Mouse (Mus musculus): ENCODE results near the gene Hoxa13. TPM values are rescaled to one million over a fixed set of nuclear protein-coding genes. Genes with fewer than 3 reads are reported as not detected.
A peak's percentile ranks its signal among the peaks of the same experiment; 100 is the strongest.

Gene Hoxa13
- polyA plus RNA-seq, 1 experiment from 2014 or later = 0.26 TPM

DNA sequence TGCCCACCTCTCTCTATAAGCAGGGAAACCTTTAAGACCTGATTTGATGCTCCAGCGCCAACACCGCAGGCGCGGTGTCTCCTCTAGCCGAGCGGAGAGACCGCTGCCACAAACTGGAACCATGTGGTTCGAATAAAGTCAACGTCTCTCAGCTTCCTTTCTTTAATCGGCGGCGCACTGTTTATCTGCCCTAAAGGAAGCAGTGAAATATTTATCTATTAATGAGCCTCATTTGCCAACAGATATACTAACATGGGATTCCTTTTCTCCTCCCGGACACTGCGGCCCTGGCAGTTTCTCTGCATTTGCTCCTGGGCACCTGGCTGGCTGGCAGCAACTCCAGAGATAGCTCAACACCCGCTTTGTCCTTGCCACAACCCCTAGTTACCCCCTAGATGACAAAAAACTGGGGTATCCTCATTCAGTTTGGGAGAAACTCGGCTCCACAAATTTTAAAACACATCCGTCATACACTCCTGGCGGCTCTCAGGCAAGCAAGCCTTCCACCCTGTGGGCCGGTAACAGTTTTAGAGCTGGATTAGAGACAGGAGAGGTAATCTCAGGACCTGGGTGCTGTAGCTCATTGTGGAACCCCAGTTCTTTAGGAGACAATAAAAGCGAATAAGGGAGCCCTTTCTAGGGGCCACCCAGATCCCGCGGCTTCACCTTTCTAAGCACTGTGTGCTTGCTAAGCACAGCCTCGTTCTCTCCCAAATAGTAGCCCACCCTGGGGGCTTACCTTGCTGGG, 42.6 kb downstream of the Hoxa13 start:
- Histone ChIP-seq H3K4me3 (replicated peaks) (peak overlapping the region; percentile 81), H3K9ac (replicated peaks) (peak overlapping the region; percentile 92), H3K36me3 (no peaks in the 10 kb centered on the region), H3K9me3 (replicated peaks) (no peaks in the 10 kb centered on the region), H3K27me3 (replicated peaks) (no peaks in the 10 kb centered on the region), H3K4me2 (peak overlapping the region; percentile 85), H3K27ac (replicated peaks) (peak overlapping the region; percentile 100), H3K4me1 (peaks cover 67% of the 10 kb centered on the region)
- WGBS = 4% methylated on average over 23 of the region's 23 CpGs
- ATAC-seq (ENCODE audit: low FRiP score) = no peak

DNA sequence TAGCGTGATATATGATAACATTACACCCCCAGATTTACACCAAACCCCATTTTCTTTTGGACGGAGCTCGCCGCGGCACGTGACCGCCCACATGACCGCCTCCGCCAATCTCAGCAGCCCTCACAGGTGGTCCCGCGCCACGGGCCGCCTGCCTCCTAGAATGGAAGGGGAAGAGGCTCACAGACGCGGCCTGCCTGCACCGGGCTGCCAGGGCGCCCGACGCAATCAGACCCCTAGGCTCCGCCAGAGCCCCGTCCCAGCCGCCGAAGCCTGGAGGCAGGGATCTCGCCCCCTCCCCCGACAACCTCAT, 43.3 kb downstream of the Hoxa13 start:
- H3K9ac ChIP-seq (replicated peaks) = peak overlapping the region; percentile 92
- no peaks in the 10 kb centered on the region for H3K27me3 ChIP-seq (replicated peaks)
- H3K36me3 ChIP-seq = no peaks in the 10 kb centered on the region
- peak overlapping the region; percentile 81 for H3K4me3 ChIP-seq (replicated peaks)
- peaks cover 66% of the 10 kb centered on the region for H3K4me1 ChIP-seq
- H3K4me2 ChIP-seq = peak overlapping the region; percentile 85
- peak; percentile 85 for ATAC-seq (ENCODE audit: low FRiP score)
- H3K27ac ChIP-seq (replicated peaks) = peak overlapping the region; percentile 100
- under 1% methylated on average over 25 of the region's 25 CpGs for WGBS
- H3K9me3 ChIP-seq (replicated peaks) = no peaks in the 10 kb centered on the region

DNA sequence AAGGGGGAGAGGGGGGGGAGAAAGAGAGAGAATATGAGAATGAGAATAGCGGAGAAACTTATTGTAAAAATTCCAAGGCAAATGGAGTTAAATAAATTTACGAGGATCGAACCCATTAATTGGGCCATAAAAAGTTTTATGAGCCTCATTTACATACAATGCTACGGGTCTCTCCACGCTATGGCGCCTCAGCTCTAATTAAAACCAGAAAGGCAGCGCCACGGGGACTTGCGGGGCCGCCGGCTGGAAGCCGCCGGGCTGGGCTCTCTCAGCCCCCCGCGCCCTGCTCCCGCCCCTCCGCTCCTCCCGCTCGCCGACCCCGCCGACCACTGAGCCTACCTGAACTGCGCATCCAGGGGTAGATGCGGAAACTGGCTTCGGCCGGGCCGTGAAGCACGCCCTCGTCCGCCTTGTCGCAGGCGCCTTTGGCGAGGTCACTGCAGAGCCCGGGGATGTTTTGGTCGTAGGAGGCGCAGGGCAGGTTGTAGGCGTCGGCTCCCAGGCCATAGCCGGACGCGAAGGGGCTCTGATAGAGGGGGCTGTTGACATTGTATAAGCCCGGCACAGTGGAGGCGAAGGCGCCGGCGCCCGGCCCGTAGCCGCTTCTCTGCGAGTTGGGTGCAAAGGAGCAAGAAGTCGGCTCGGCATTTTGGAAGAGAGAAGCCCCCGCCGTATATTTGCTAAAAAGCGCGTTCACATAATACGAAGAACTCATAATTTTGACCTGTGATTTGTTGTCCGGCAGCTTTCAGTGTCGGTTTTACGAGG, 43.8 kb downstream of the Hoxa13 start:
- peak overlapping the region; percentile 81 for H3K4me3 ChIP-seq (replicated peaks)
- no peaks in the 10 kb centered on the region for H3K36me3 ChIP-seq
- ATAC-seq (ENCODE audit: low FRiP score) = peak; percentile 27; the same call in 1 of the 2 replicates
- H3K9me3 ChIP-seq (replicated peaks) = no peaks in the 10 kb centered on the region
- H3K4me2 ChIP-seq = peak overlapping the region; percentile 85
- H3K27me3 ChIP-seq (replicated peaks) = no peaks in the 10 kb centered on the region
- H3K4me1 ChIP-seq = peaks cover 61% of the 10 kb centered on the region
- WGBS = under 1% methylated on average over 60 of the region's 60 CpGs
- H3K9ac ChIP-seq (replicated peaks) = peak overlapping the region; percentile 92
- H3K27ac ChIP-seq (replicated peaks) = peak overlapping the region; percentile 100

DNA sequence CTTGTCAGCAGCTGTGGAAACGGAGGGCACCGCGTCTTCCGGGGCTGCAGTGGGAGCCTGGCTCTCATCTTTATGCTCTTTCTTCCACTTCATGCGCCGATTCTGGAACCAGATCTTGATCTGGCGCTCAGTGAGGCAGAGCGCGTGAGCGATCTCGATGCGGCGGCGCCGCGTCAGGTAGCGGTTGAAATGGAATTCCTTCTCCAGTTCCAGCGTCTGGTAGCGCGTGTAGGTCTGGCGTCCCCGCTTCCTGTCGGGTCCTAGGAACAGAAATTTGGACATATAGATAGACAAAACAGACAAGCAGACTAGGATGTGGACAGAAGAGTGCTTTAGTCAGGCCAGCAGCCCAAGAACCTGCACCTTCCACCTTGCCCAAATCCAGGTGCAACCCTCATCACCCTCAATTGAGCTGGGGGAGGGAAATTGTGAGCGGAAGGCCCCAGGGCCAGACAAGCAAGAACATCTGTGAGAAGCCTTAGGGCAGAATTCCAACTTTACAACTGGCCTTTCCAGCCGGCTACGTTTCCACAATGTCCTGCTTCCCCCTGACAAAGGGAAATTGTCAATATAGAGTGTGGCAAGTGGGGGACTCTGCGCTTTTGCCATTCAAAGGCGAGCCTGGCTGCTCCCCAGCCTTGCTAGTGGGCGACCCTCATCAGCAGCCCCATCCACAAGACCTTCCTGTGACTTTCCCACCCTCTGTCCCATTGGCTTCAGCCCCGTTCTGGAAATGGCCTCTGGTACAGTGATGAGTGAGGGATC, 44.7 kb downstream of the Hoxa13 start:
- no peak for ATAC-seq (ENCODE audit: low FRiP score)
- 2% methylated on average over 30 of the region's 30 CpGs for WGBS
- peak overlapping the region; percentile 85 for H3K4me2 ChIP-seq
- no peaks in the 10 kb centered on the region for H3K27me3 ChIP-seq (replicated peaks)
- peaks cover 59% of the 10 kb centered on the region for H3K4me1 ChIP-seq
- H3K36me3 ChIP-seq = no peaks in the 10 kb centered on the region
- H3K9ac ChIP-seq (replicated peaks) = peak overlapping the region; percentile 92
- peak overlapping the region; percentile 100 for H3K27ac ChIP-seq (replicated peaks)
- no peaks in the 10 kb centered on the region for H3K9me3 ChIP-seq (replicated peaks)
- H3K4me3 ChIP-seq (replicated peaks) = peak overlapping the region; percentile 81

DNA sequence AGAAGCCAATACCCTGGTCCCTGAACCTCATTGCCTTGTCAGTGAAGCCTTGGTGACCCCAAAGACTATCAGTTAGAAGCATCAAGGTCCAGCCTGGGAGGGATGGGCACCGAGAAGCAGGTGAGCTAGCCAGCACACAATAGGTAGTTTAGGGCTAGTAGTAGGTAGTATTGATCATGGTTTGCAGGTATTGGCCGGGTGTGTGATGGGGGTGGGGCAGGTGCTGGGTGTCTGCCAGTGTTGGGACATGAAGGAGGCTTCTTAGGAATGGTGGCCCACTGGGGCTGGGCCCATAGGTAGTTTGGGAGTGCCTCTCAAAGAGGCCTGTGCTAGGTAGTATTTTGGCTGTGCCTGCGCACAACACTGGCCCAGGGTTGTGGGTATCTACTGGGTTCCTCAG, 45.6 kb downstream of the Hoxa13 start:
- H3K9ac ChIP-seq (replicated peaks) = peak overlapping the region; percentile 99; the same call in 1 of the 2 replicates
- peak overlapping the region; percentile 81 for H3K4me3 ChIP-seq (replicated peaks)
- H3K9me3 ChIP-seq (replicated peaks) = no peaks in the 10 kb centered on the region
- WGBS = 18% methylated on average over 3 of the region's 3 CpGs
- H3K27ac ChIP-seq (replicated peaks) = peak overlapping the region; percentile 100
- H3K4me1 ChIP-seq = peaks cover 54% of the 10 kb centered on the region
- peak overlapping the region; percentile 85 for H3K4me2 ChIP-seq
- H3K27me3 ChIP-seq (replicated peaks) = no peaks in the 10 kb centered on the region
- ATAC-seq (ENCODE audit: low FRiP score) = no peak
- H3K36me3 ChIP-seq = no peaks in the 10 kb centered on the region

DNA sequence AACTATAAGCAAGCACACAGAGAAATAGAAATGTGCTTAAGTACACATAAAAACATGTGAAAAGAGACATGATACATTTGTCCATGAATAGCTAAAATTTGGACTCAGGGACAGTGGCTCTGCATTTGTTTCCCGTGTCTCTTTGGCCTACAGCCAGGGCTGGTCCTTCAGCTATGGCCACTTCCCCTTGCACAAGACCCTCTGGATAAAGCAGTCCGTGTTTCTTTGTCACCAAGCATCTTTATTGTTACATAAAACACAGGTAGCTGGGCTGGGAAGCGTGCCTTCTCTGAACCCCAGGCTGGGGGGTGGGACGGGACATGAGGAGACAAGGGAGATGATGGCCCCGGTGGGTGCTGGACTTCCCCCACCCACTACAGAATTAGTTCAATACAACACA, 46.4 kb downstream of the Hoxa13 start:
- Histone ChIP-seq H3K27ac (replicated peaks) (peak overlapping the region; percentile 100), H3K27me3 (replicated peaks) (no peaks in the 10 kb centered on the region), H3K36me3 (no peaks in the 10 kb centered on the region), H3K9ac (replicated peaks) (peak overlapping the region; percentile 99), H3K4me3 (replicated peaks) (peak overlapping the region; percentile 81), H3K4me1 (peaks cover 57% of the 10 kb centered on the region), H3K9me3 (replicated peaks) (no peaks in the 10 kb centered on the region), H3K4me2 (peak overlapping the region; percentile 85)
- WGBS = 8% methylated on average over 5 of the region's 5 CpGs
- no peak for ATAC-seq (ENCODE audit: low FRiP score)

DNA sequence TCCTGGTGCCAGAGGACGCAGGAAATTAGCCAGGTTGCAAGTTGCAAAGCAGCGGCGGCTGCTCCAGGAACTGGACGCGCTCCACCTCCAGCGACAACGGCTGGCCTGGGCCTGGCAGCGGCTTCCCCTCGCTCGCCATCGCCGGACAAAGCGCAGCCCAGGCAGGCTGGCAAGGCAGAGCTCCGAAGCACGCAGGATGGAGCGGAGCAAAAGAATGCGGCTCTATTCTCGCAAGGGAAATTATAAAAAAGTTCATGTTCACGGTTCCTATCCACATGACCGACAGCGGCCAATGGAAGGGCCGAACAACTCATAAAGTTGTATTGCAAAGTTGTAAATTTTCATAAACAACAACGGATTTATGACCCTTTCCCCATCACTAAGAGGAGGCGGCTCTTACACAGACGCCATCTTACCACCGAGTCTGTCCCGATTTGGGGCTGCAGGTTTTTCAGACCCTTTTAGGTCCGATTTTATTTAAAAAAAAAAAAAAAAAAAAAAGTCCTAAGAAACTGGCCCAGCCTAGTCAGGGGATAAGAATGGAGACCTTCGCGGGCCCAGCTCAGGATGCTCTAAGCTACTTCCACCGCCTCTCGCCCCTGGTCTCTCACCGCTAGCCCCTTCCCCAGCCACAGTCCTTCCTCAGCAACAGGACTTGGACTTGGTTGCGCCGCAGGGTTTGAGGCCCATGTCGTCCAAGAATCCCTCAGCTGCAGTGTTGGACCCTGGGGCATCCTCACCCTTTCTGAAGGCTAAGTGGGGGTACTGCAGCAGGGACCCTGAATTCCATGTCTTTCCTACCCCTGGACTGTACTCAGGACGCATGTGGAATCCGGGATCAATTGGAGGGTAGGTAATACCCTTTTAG, 47.3 kb downstream of the Hoxa13 start, which contains the start of the genes Hoxa3 and Gm28308:
Gene Hoxa3 (minus strand): TSS at position 218 of the 868 bp plus-strand sequence.
Gene Gm28308 (minus strand): TSS at position 221 of the 868 bp plus-strand sequence.
- H3K27ac ChIP-seq (replicated peaks) = peak within 1 kb of the TSS; percentile 100
- H3K4me3 ChIP-seq (replicated peaks) = peak within 1 kb of the TSS; percentile 81
- ATAC-seq (ENCODE audit: low FRiP score) = peak; percentile 74
- H3K36me3 ChIP-seq = no peaks in the 10 kb centered on the region
- WGBS = 4% methylated on average over 38 of the region's 38 CpGs
- H3K9ac ChIP-seq (replicated peaks) = peak within 1 kb of the TSS; percentile 99
- H3K4me2 ChIP-seq = peak within 1 kb of the TSS; percentile 85
- H3K27me3 ChIP-seq (replicated peaks) = no peaks in the 10 kb centered on the region
- no peaks in the 10 kb centered on the region for H3K9me3 ChIP-seq (replicated peaks)
- peaks cover 57% of the 10 kb centered on the region for H3K4me1 ChIP-seq

DNA sequence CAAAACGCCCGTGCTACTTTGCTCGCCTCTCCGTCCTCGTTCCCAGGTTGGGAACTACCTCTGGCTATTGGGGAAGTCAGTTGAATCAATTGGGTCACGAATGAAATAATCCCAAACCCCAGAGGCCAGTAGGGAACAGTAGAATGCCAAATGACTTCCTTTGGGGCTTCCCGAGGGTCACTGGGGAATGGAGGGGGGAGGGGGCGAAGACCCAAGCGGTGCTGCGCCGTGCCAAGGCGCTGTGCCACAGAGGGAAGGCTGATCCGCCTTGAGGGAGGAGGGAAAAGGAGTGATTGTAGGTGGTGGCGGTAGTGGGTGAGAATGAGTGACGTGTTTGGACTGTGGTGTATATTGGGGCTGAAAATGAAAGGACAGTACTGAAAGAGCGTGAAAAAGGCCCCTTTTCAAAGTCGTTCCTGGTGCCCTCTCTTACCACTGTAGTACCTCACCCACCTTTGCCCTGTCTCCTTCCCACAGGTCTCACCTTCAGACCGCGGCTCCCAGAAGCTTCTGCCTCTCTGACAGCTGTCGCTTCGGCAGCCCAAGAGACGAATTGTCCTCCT, 48.0 kb downstream of the Hoxa13 start:
- H3K27me3 ChIP-seq (replicated peaks) = no peaks in the 10 kb centered on the region
- H3K4me2 ChIP-seq = peak overlapping the region; percentile 85
- no peaks in the 10 kb centered on the region for H3K36me3 ChIP-seq
- H3K4me1 ChIP-seq = peaks cover 57% of the 10 kb centered on the region
- H3K27ac ChIP-seq (replicated peaks) = peak overlapping the region; percentile 100
- ATAC-seq (ENCODE audit: low FRiP score) = peak; percentile 18
- under 1% methylated on average over 22 of the region's 22 CpGs for WGBS
- H3K9ac ChIP-seq (replicated peaks) = peak overlapping the region; percentile 99
- H3K9me3 ChIP-seq (replicated peaks) = no peaks in the 10 kb centered on the region
- H3K4me3 ChIP-seq (replicated peaks) = peak overlapping the region; percentile 81

DNA sequence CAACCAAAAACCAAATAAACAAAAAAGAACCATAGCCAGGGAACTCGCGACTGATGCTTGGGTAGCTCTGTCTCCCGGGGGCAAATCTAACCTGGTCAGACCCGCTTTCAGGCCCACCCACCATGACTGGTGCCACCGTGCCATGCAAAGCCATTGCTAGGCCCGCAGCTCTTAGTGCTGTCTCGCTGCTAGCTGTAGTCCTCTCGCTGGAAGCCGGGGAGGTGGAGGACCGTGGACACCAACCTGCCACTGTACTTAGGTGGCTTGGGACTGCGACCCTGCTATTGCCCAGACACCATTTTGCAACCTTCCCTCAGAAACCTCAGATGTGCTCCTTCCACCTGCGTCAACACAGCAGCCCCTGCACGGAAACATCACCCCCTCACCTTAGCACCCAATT, 48.7 kb downstream of the Hoxa13 start:
- H3K4me3 ChIP-seq (replicated peaks) = peak overlapping the region; percentile 81
- peak overlapping the region; percentile 99 for H3K9ac ChIP-seq (replicated peaks)
- H3K36me3 ChIP-seq = no peaks in the 10 kb centered on the region
- H3K9me3 ChIP-seq (replicated peaks) = no peaks in the 10 kb centered on the region
- WGBS = 5% methylated on average over 13 of the region's 13 CpGs
- peaks cover 62% of the 10 kb centered on the region for H3K4me1 ChIP-seq
- peak overlapping the region; percentile 100 for H3K27ac ChIP-seq (replicated peaks)
- ATAC-seq (ENCODE audit: low FRiP score) = no peak
- H3K27me3 ChIP-seq (replicated peaks) = no peaks in the 10 kb centered on the region
- H3K4me2 ChIP-seq = peak overlapping the region; percentile 85

DNA sequence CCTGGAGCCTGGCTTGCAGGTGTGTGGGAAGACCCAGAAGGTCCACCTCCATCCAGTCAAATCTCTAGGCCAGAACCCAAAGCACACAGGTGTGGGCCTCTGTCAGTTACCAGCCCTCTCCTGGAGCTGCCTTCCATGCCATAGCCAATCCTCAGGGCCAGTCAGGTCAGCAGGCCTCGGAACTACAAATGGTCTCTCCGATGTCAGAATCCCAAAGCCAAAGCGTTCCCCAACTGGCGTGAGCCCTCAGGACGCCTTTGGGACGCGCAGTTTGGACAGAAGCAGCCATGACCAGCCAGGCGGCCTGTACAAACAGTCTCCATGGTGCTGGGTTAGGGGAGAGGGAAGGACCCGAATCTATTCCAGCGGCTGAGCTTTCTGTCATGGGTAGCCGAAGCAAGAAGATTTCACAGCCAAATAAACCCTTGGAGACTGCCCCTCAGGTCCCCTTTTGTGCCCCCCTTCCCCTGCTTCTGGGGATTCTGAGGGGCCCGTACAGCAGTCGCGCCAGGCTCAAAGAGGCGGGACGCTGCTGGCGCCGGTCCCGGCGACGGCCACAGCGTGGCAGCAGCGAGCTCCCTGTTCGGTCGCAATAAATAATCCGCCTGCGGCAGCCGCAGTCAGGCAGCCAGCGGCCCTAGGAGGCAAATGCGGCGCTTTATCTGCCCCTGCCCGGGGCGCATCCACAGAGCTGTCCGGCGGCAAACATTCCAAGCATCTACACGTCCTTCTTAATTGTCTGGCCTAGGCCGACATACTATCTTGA, 49.3 kb downstream of the Hoxa13 start:
- Histone ChIP-seq H3K27me3 (replicated peaks) (no peaks in the 10 kb centered on the region), H3K4me1 (peaks cover 68% of the 10 kb centered on the region), H3K27ac (replicated peaks) (peak overlapping the region; percentile 100), H3K4me2 (peak overlapping the region; percentile 85), H3K36me3 (no peaks in the 10 kb centered on the region), H3K9me3 (replicated peaks) (no peaks in the 10 kb centered on the region), H3K4me3 (replicated peaks) (peak overlapping the region; percentile 81), H3K9ac (replicated peaks) (peak overlapping the region; percentile 99)
- 2% methylated on average over 37 of the region's 37 CpGs for WGBS
- peak; percentile 29 for ATAC-seq (ENCODE audit: low FRiP score)

Data from neural tube, embryonic 15.5 days (tissue).